Mouse (Mus musculus): ENCODE data around the gene Foxo1. TPM values are rescaled to one million over a fixed set of nuclear protein-coding genes. Genes with fewer than 3 reads are reported as not detected.

The Foxo1 gene
- polyA plus RNA-seq, 1 experiment from 2014 or later = 4.8 TPM

- Histone ChIP-seq H3K9me3 (ENCODE audit: control insufficient read depth, low read length) (no peaks in the 10 kb centered on the region), H3K4me3 (ENCODE audit: low read length) (no peak overlapping the region), H3K4me2 (ENCODE audit: low read depth, low read length) (no peak overlapping the region), H3K27me3 (ENCODE audit: control insufficient read depth, insufficient read depth, low read depth, low read length) (no peaks in the 10 kb centered on the region; the same call in 1 of the 2 replicates), H3K27ac (ENCODE audit: low read length) (no peak overlapping the region), H3K9ac (ENCODE audit: low read length) (no peak overlapping the region), H3K4me1 (replicated peaks; ENCODE audit: control insufficient read depth, insufficient read depth, low read length) (no peaks in the 10 kb centered on the region), H3K36me3 (ENCODE audit: control insufficient read depth, insufficient read depth, low read length) (no peaks in the 10 kb centered on the region)
- ATAC-seq (ENCODE audit: low read depth) = no peak
- 78% methylated on average over 12 of the region's 12 CpGs for WGBS
Observed at GRCm38 (mm10) chr3:52245996-52246830, 21.9 kb upstream of the Foxo1 start.

GRCm38 (mm10) chr3:52251184-52251583 is 17.0 kb upstream of the Foxo1 start:
- no peaks in the 10 kb centered on the region for H3K9me3 ChIP-seq (ENCODE audit: control insufficient read depth, low read length)
- H3K9ac ChIP-seq (ENCODE audit: low read length) = no peak overlapping the region
- no peaks in the 10 kb centered on the region for H3K4me1 ChIP-seq (replicated peaks; ENCODE audit: control insufficient read depth, insufficient read depth, low read length)
- no peak overlapping the region for H3K27ac ChIP-seq (ENCODE audit: low read length)
- no peaks in the 10 kb centered on the region for H3K36me3 ChIP-seq (ENCODE audit: control insufficient read depth, insufficient read depth, low read length)
- H3K4me2 ChIP-seq (ENCODE audit: low read depth, low read length) = no peak overlapping the region
- no peaks in the 10 kb centered on the region for H3K27me3 ChIP-seq (ENCODE audit: control insufficient read depth, insufficient read depth, low read depth, low read length)
- no peak for ATAC-seq (ENCODE audit: low read depth)
- 24% methylated on average over 1 of the region's 1 CpGs for WGBS
- no peak overlapping the region for H3K4me3 ChIP-seq (ENCODE audit: low read length)

GRCm38 (mm10) chr3:52253656-52254461 is 14.3 kb upstream of the Foxo1 start:
- no peak overlapping the region for H3K4me2 ChIP-seq (ENCODE audit: low read depth, low read length)
- H3K36me3 ChIP-seq (ENCODE audit: control insufficient read depth, insufficient read depth, low read length) = no peaks in the 10 kb centered on the region
- peaks cover under 1% of the 10 kb centered on the region; the same call in 1 of the 2 replicates for H3K27me3 ChIP-seq (ENCODE audit: control insufficient read depth, insufficient read depth, low read depth, low read length)
- ATAC-seq (ENCODE audit: low read depth) = no peak
- H3K27ac ChIP-seq (ENCODE audit: low read length) = no peak overlapping the region
- 25% methylated on average over 14 of the region's 14 CpGs for WGBS
- no peak overlapping the region for H3K9ac ChIP-seq (ENCODE audit: low read length)
- H3K9me3 ChIP-seq (ENCODE audit: control insufficient read depth, low read length) = no peaks in the 10 kb centered on the region
- H3K4me1 ChIP-seq (replicated peaks; ENCODE audit: control insufficient read depth, insufficient read depth, low read length) = peaks cover 9% of the 10 kb centered on the region; the same call in 1 of the 2 replicates
- no peak overlapping the region for H3K4me3 ChIP-seq (ENCODE audit: low read length)

- no peak for ATAC-seq (ENCODE audit: low read depth)
- WGBS = 21% methylated on average over 2 of the region's 2 CpGs
Observed at GRCm38 (mm10) chr3:52254496-52254895, 13.6 kb upstream of the Foxo1 start.

GRCm38 (mm10) chr3:52257782-52258441 is 10.2 kb upstream of the Foxo1 start:
- H3K9ac ChIP-seq (ENCODE audit: low read length) = peak overlapping the region; percentile 35; the same call in 1 of the 2 replicates
- peak; percentile 81 for ATAC-seq (ENCODE audit: low read depth)
- no peak overlapping the region for H3K27ac ChIP-seq (ENCODE audit: low read length)
- peak overlapping the region; percentile 25 for H3K4me3 ChIP-seq (ENCODE audit: low read length)
- H3K4me2 ChIP-seq (ENCODE audit: low read depth, low read length) = peak overlapping the region; percentile 62
- no peaks in the 10 kb centered on the region for H3K36me3 ChIP-seq (ENCODE audit: control insufficient read depth, insufficient read depth, low read length)
- H3K4me1 ChIP-seq (replicated peaks; ENCODE audit: control insufficient read depth, insufficient read depth, low read length) = peaks cover 9% of the 10 kb centered on the region; the same call in 1 of the 2 replicates
- peaks cover 6% of the 10 kb centered on the region; the same call in 1 of the 2 replicates for H3K27me3 ChIP-seq (ENCODE audit: control insufficient read depth, insufficient read depth, low read depth, low read length)
- WGBS = 8% methylated on average over 18 of the region's 18 CpGs
- H3K9me3 ChIP-seq (ENCODE audit: control insufficient read depth, low read length) = no peaks in the 10 kb centered on the region

More at GRCm38 (mm10) chr3:52254496-52254895, 13.6 kb upstream of the Foxo1 start:
- Histone ChIP-seq H3K4me3 (ENCODE audit: low read length) (no peak overlapping the region), H3K9me3 (ENCODE audit: control insufficient read depth, low read length) (no peaks in the 10 kb centered on the region), H3K4me1 (replicated peaks; ENCODE audit: control insufficient read depth, insufficient read depth, low read length) (peaks cover 9% of the 10 kb centered on the region; the same call in 1 of the 2 replicates), H3K9ac (ENCODE audit: low read length) (no peak overlapping the region), H3K27ac (ENCODE audit: low read length) (no peak overlapping the region), H3K36me3 (ENCODE audit: control insufficient read depth, insufficient read depth, low read length) (no peaks in the 10 kb centered on the region), H3K4me2 (ENCODE audit: low read depth, low read length) (no peak overlapping the region), H3K27me3 (ENCODE audit: control insufficient read depth, insufficient read depth, low read depth, low read length) (peaks cover 6% of the 10 kb centered on the region; the same call in 1 of the 2 replicates)

- 13% methylated on average over 3 of the region's 3 CpGs for WGBS
- Histone ChIP-seq H3K4me2 (ENCODE audit: low read depth, low read length) (no peak overlapping the region), H3K4me3 (ENCODE audit: low read length) (no peak overlapping the region), H3K9me3 (ENCODE audit: control insufficient read depth, low read length) (no peaks in the 10 kb centered on the region), H3K27ac (ENCODE audit: low read length) (no peak overlapping the region), H3K4me1 (replicated peaks; ENCODE audit: control insufficient read depth, insufficient read depth, low read length) (peaks cover 9% of the 10 kb centered on the region; the same call in 1 of the 2 replicates), H3K36me3 (ENCODE audit: control insufficient read depth, insufficient read depth, low read length) (no peaks in the 10 kb centered on the region), H3K27me3 (ENCODE audit: control insufficient read depth, insufficient read depth, low read depth, low read length) (peaks cover 6% of the 10 kb centered on the region; the same call in 1 of the 2 replicates), H3K9ac (ENCODE audit: low read length) (no peak overlapping the region)
- peak; percentile 61; the same call in 1 of the 2 replicates for ATAC-seq (ENCODE audit: low read depth)
Observed at GRCm38 (mm10) chr3:52258532-52258931, 9.6 kb upstream of the Foxo1 start.

- Histone ChIP-seq H3K27ac (ENCODE audit: low read length) (no peak overlapping the region), H3K9me3 (ENCODE audit: control insufficient read depth, low read length) (no peaks in the 10 kb centered on the region), H3K36me3 (ENCODE audit: control insufficient read depth, insufficient read depth, low read length) (no peaks in the 10 kb centered on the region), H3K4me1 (replicated peaks; ENCODE audit: control insufficient read depth, insufficient read depth, low read length) (peaks cover 17% of the 10 kb centered on the region), H3K27me3 (ENCODE audit: control insufficient read depth, insufficient read depth, low read depth, low read length) (peaks cover 9% of the 10 kb centered on the region; the same call in 1 of the 2 replicates), H3K4me2 (ENCODE audit: low read depth, low read length) (no peak overlapping the region), H3K4me3 (ENCODE audit: low read length) (no peak overlapping the region), H3K9ac (ENCODE audit: low read length) (no peak overlapping the region)
- 47% methylated on average over 13 of the region's 13 CpGs for WGBS
- ATAC-seq (ENCODE audit: low read depth) = no peak
Observed at GRCm38 (mm10) chr3:52262431-52263161, 5.5 kb upstream of the Foxo1 start.

- no peak for ATAC-seq (ENCODE audit: low read depth)
- WGBS = 75% methylated on average over 8 of the region's 8 CpGs
- H3K4me2 ChIP-seq (ENCODE audit: low read depth, low read length) = no peak overlapping the region
Observed at GRCm38 (mm10) chr3:52264354-52264753, 3.8 kb upstream of the Foxo1 start.

More at GRCm38 (mm10) chr3:52264354-52264753, 3.8 kb upstream of the Foxo1 start:
- Histone ChIP-seq H3K27me3 (ENCODE audit: control insufficient read depth, insufficient read depth, low read depth, low read length) (peaks cover 4% of the 10 kb centered on the region; the same call in 1 of the 2 replicates), H3K9ac (ENCODE audit: low read length) (no peak overlapping the region), H3K36me3 (ENCODE audit: control insufficient read depth, insufficient read depth, low read length) (no peaks in the 10 kb centered on the region), H3K4me1 (replicated peaks; ENCODE audit: control insufficient read depth, insufficient read depth, low read length) (peaks cover 8% of the 10 kb centered on the region), H3K9me3 (ENCODE audit: control insufficient read depth, low read length) (no peaks in the 10 kb centered on the region), H3K4me3 (ENCODE audit: low read length) (no peak overlapping the region), H3K27ac (ENCODE audit: low read length) (no peak overlapping the region)
